10 mouse cellular contexts compared by ENCODE assay signal in the genomic region with DNA sequence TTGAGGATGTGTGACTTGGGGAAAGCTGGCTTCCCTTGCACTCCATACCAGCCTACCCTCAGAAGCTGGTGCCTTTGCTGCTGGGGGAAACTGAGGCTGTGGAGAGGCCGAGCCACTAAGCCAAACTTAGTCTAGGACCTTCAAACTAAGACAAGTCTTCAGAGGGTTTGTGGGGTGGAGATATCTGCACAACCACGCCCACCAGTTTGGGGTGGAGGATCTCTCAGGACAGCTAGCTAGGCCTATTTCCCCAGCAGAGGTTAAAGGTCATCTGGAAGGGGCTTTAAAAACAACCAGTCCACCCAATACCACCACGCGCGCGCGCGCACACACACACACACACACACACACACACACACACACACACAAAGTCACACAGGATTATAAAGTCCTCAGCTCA. TPM values are rescaled to one million over a fixed set of nuclear protein-coding genes. Genes with fewer than 3 reads are reported as not detected.
A peak's percentile ranks its signal among the peaks of the same experiment; 100 is the strongest.
DNase-seq lines count a peak whose midpoint lies in the region; ATAC-seq and TF ChIP-seq lines count a peak whose summit lies in the region.
"Had no signal": no experiment of that assay in that cellular context is flagged by ENCODE, and none has a peak within 500 bp of the region (broad histone marks: within the 10 kb centered on the region; RNA-seq: fewer than 3 reads in every experiment).

No protein-coding gene starts in this region.

- intact Hi-C loops in heart, adult 2 months (cut with DNase I) = no loop called here

- TF ChIP-seq EP300 in heart, adult 2 months (IDR thresholded peaks at IDR 0.05; ENCODE audit: insufficient read depth, low read depth, low read length) = no peak

- WGBS in heart, embryonic 11.5 days (ENCODE audit: insufficient replicate concordance) = 40% methylated on average over 8 of the region's 8 CpGs
- 76% methylated on average over 8 of the region's 8 CpGs for WGBS in heart, adult 2 months
- 40% methylated on average over 8 of the region's 8 CpGs for WGBS in lung, embryonic 16.5 days
- 90% methylated on average over 8 of the region's 8 CpGs for WGBS in forebrain, embryonic 14.5 days
- WGBS in neural tube, embryonic 13.5 days = 75% methylated on average over 8 of the region's 8 CpGs

- H3K4me3 ChIP-seq in heart, embryonic 11.5 days (ENCODE audit: low read depth, low read length) = peak overlapping the region; percentile 85
- no peak overlapping the region for H3K4me3 ChIP-seq in heart, adult 2 months
- peak overlapping the region; percentile 66 for H3K4me3 ChIP-seq in lung, embryonic 16.5 days (ENCODE audit: low read length)
- H3K4me3 ChIP-seq in forebrain, embryonic 14.5 days (ENCODE audit: low read depth, low read length) = no peak overlapping the region
- peak overlapping the region; percentile 44 for H3K4me3 ChIP-seq in neural tube, embryonic 13.5 days

- H3K79me2 ChIP-seq in heart, adult 2 months (replicated peaks; ENCODE audit: control insufficient read depth, insufficient read depth, low read length) = no peaks in the 10 kb centered on the region

- H3K36me3 ChIP-seq in heart, embryonic 11.5 days (ENCODE audit: control insufficient read depth, insufficient read depth, low read length) = no peaks in the 10 kb centered on the region
- H3K36me3 ChIP-seq in heart, adult 2 months (ENCODE audit: control insufficient read depth, insufficient read depth, low read length) = no peaks in the 10 kb centered on the region
- H3K36me3 ChIP-seq in lung, embryonic 16.5 days (ENCODE audit: control insufficient read depth, insufficient read depth, low read length) = no peaks in the 10 kb centered on the region
- H3K36me3 ChIP-seq in forebrain, embryonic 14.5 days (ENCODE audit: control insufficient read depth, insufficient read depth, low read length) = no peaks in the 10 kb centered on the region
- H3K36me3 ChIP-seq in neural tube, embryonic 13.5 days = no peaks in the 10 kb centered on the region

- H3K27ac ChIP-seq in heart, embryonic 11.5 days (ENCODE audit: low read depth, low read length) = peak overlapping the region; percentile 84
- H3K27ac ChIP-seq in heart, adult 2 months = no peak overlapping the region
- H3K27ac ChIP-seq in lung, embryonic 16.5 days (ENCODE audit: low read length) = no peak overlapping the region
- H3K27ac ChIP-seq in forebrain, embryonic 14.5 days (ENCODE audit: low read depth, low read length) = no peak overlapping the region
- H3K27ac ChIP-seq in neural tube, embryonic 13.5 days (replicated peaks) = no peak overlapping the region

- H3K27me3 ChIP-seq in heart, embryonic 11.5 days (ENCODE audit: control insufficient read depth, insufficient read depth, low read length) = peaks cover 11% of the 10 kb centered on the region; the same call in 1 of the 2 replicates
- H3K27me3 ChIP-seq in heart, adult 2 months (ENCODE audit: control insufficient read depth, insufficient read depth, low read length) = no peaks in the 10 kb centered on the region; the same call in 1 of the 2 replicates
- H3K27me3 ChIP-seq in lung, embryonic 16.5 days (ENCODE audit: control insufficient read depth, insufficient read depth, low read depth, low read length) = peaks cover 27% of the 10 kb centered on the region
- peaks cover 5% of the 10 kb centered on the region for H3K27me3 ChIP-seq in forebrain, embryonic 14.5 days (replicated peaks; ENCODE audit: control insufficient read depth, insufficient read depth, low read length)
- peaks cover 66% of the 10 kb centered on the region for H3K27me3 ChIP-seq in neural tube, embryonic 13.5 days

- DNase-seq in heart, adult 2 months = no peak
- DNase-seq in lung, postnatal 10 days = no peak
- no peak for DNase-seq in forebrain, embryonic 14.5 days (ENCODE audit: low spot score)
- no peak for DNase-seq in T-cell, adult 2 months (ENCODE audit: low spot score)
- DNase-seq: thymus, adult 2 months had no signal

- no peak for TF ChIP-seq CTCF in heart, adult 2 months (IDR thresholded peaks at IDR 0.05)

- no peak for ATAC-seq in heart, embryonic 11.5 days (replicated peaks; ENCODE audit: insufficient number of reproducible peaks, low FRiP score, low TSS enrichment)
- ATAC-seq in lung, embryonic 16.5 days (ENCODE audit: low read depth) = no peak
- ATAC-seq in forebrain, embryonic 14.5 days = no peak
- ATAC-seq in neural tube, embryonic 13.5 days (ENCODE audit: low read depth) = no peak
- ATAC-seq in megakaryocyte-erythroid progenitor cell, adult 5-6 weeks (replicated peaks; ENCODE audit: low FRiP score, low TSS enrichment, poor library complexity, severe bottlenecking) = no peak
- ATAC-seq: activated CD4-positive, CD25-positive, alpha-beta regulatory T cell, adult 4 months had no signal

- peak overlapping the region; percentile 91 for H3K9ac ChIP-seq in heart, embryonic 11.5 days (ENCODE audit: low read depth, low read length)
- no peak overlapping the region for H3K9ac ChIP-seq in heart, adult 2 months (ENCODE audit: low read depth, low read length)
- H3K9ac ChIP-seq in lung, embryonic 16.5 days (ENCODE audit: low read length) = peak overlapping the region; percentile 73
- H3K9ac ChIP-seq in forebrain, embryonic 14.5 days (ENCODE audit: low read length) = no peak overlapping the region
- H3K9ac ChIP-seq in neural tube, embryonic 13.5 days = no peak overlapping the region

- peak overlapping the region; percentile 81 for H3K4me2 ChIP-seq in heart, embryonic 11.5 days
- H3K4me2 ChIP-seq in lung, embryonic 16.5 days (ENCODE audit: low read depth, low read length) = peak overlapping the region; percentile 86
- H3K4me2 ChIP-seq in forebrain, embryonic 14.5 days (ENCODE audit: low read length) = peak overlapping the region; percentile 81
- H3K4me2 ChIP-seq in neural tube, embryonic 13.5 days = peak overlapping the region; percentile 69

- H3K4me1 ChIP-seq in heart, embryonic 11.5 days (ENCODE audit: control insufficient read depth, insufficient read depth, low read length) = peaks cover 54% of the 10 kb centered on the region
- peaks cover 1% of the 10 kb centered on the region; the same call in 1 of the 2 replicates for H3K4me1 ChIP-seq in heart, adult 2 months (ENCODE audit: control insufficient read depth, insufficient read depth, low read length)
- H3K4me1 ChIP-seq in lung, embryonic 16.5 days (replicated peaks; ENCODE audit: control insufficient read depth, insufficient read depth, low read length) = peaks cover 15% of the 10 kb centered on the region; the same call in 1 of the 2 replicates
- no peaks in the 10 kb centered on the region for H3K4me1 ChIP-seq in forebrain, embryonic 14.5 days (ENCODE audit: control insufficient read depth, insufficient read depth, low read length)
- H3K4me1 ChIP-seq in neural tube, embryonic 13.5 days (replicated peaks) = peaks cover 10% of the 10 kb centered on the region

- no peak for TF ChIP-seq POLR2A in heart, adult 2 months (IDR thresholded peaks at IDR 0.05; ENCODE audit: insufficient read depth, low read depth, low read length)

- no peaks in the 10 kb centered on the region for H3K9me3 ChIP-seq in heart, embryonic 11.5 days (replicated peaks; ENCODE audit: control insufficient read depth, low read length)
- H3K9me3 ChIP-seq in lung, embryonic 16.5 days (ENCODE audit: control insufficient read depth, low read length) = no peaks in the 10 kb centered on the region
- no peaks in the 10 kb centered on the region for H3K9me3 ChIP-seq in forebrain, embryonic 14.5 days (replicated peaks; ENCODE audit: control insufficient read depth, low read length)
- no peaks in the 10 kb centered on the region for H3K9me3 ChIP-seq in neural tube, embryonic 13.5 days

RNA-seq across cellular contexts. Expression of gene Prrx2, which starts 11.5 kb away (rescaled TPM):
- 55.8 and 63.2 TPM in 2 replicates for polyA plus RNA-seq in heart, embryonic 11.5 days (2014; fragmentation: Nextera tagmentation; extraction: Ambion mirVana)
- under 1 TPM; 0.75 to 0.84 TPM for total RNA-seq in heart, adult 2 months (2021)
- 1.6 and 2.4 TPM in 2 replicates for polyA plus RNA-seq in heart, adult 2 months (2012; rRNA removed)
- 7.2 and 9.4 TPM in 2 replicates for polyA plus RNA-seq in lung, embryonic 16.5 days (2015; fragmentation: Nextera tagmentation; extraction: Ambion mirVana)
- polyA plus RNA-seq in forebrain, embryonic 14.5 days (2014; fragmentation: Nextera tagmentation; extraction: Ambion mirVana) = 2.9 and 3.0 TPM in 2 replicates
- 1.7 and 4.9 TPM in 2 replicates for polyA plus RNA-seq in neural tube, embryonic 13.5 days (2015; fragmentation: Nextera tagmentation; extraction: Ambion mirVana)
- not detected in 2 replicates for total RNA-seq in megakaryocyte-erythroid progenitor cell, adult 5-6 weeks (2014; fragmentation: Nextera tagmentation)
- not detected in 2 replicates for total RNA-seq in megakaryocyte-erythroid progenitor cell, adult 5-6 weeks (2017)
- polyA plus RNA-seq: activated CD4-positive, CD25-positive, alpha-beta regulatory T cell, adult 4 months had no signal

RNA-seq across cellular contexts. Expression of gene Asb6, which starts 16.1 kb away (rescaled TPM):
- 20.2 and 22.8 TPM in 2 replicates for polyA plus RNA-seq in heart, embryonic 11.5 days (2014; fragmentation: Nextera tagmentation; extraction: Ambion mirVana)
- total RNA-seq in heart, adult 2 months (2021) = 1 to 10 TPM; 7.8 to 8.1 TPM
- 12.8 and 13.6 TPM in 2 replicates for polyA plus RNA-seq in heart, adult 2 months (2012; rRNA removed)
- polyA plus RNA-seq in lung, embryonic 16.5 days (2015; fragmentation: Nextera tagmentation; extraction: Ambion mirVana) = 32.7 and 33.5 TPM in 2 replicates
- polyA plus RNA-seq in forebrain, embryonic 14.5 days (2014; fragmentation: Nextera tagmentation; extraction: Ambion mirVana) = 35.9 and 39.9 TPM in 2 replicates
- 38.2 and 39.8 TPM in 2 replicates for polyA plus RNA-seq in neural tube, embryonic 13.5 days (2015; fragmentation: Nextera tagmentation; extraction: Ambion mirVana)
- 30.1 and 31.3 TPM in 2 replicates for total RNA-seq in megakaryocyte-erythroid progenitor cell, adult 5-6 weeks (2014; fragmentation: Nextera tagmentation)
- 16.2 and 37.6 TPM in 2 replicates for total RNA-seq in megakaryocyte-erythroid progenitor cell, adult 5-6 weeks (2017)

RNA-seq across cellular contexts. Expression of gene Ntmt1, which starts 38.6 kb away (rescaled TPM):
- polyA plus RNA-seq in heart, embryonic 11.5 days (2014; fragmentation: Nextera tagmentation; extraction: Ambion mirVana) = 82.6 and 87.5 TPM in 2 replicates
- 10 to 100 TPM; 22.0 to 27.3 TPM for total RNA-seq in heart, adult 2 months (2021)
- 27.4 and 30.2 TPM in 2 replicates for polyA plus RNA-seq in heart, adult 2 months (2012; rRNA removed)
- 76.4 and 76.6 TPM in 2 replicates for polyA plus RNA-seq in lung, embryonic 16.5 days (2015; fragmentation: Nextera tagmentation; extraction: Ambion mirVana)
- polyA plus RNA-seq in forebrain, embryonic 14.5 days (2014; fragmentation: Nextera tagmentation; extraction: Ambion mirVana) = 128 and 139 TPM in 2 replicates
- 101 and 107 TPM in 2 replicates for polyA plus RNA-seq in neural tube, embryonic 13.5 days (2015; fragmentation: Nextera tagmentation; extraction: Ambion mirVana)
- total RNA-seq in megakaryocyte-erythroid progenitor cell, adult 5-6 weeks (2014; fragmentation: Nextera tagmentation) = 23.7 and 36.8 TPM in 2 replicates
- total RNA-seq in megakaryocyte-erythroid progenitor cell, adult 5-6 weeks (2017) = 9.8 and 14.7 TPM in 2 replicates

RNA-seq across cellular contexts. Expression of gene 1700001O22Rik, which starts 42.8 kb away (rescaled TPM):
- 1.2 and 1.6 TPM in 2 replicates for polyA plus RNA-seq in heart, embryonic 11.5 days (2014; fragmentation: Nextera tagmentation; extraction: Ambion mirVana)
- 1 to 10 TPM in 1 of 2 experiments, under 1 TPM in 1; 0.52 to 1.3 TPM for total RNA-seq in heart, adult 2 months (2021)
- polyA plus RNA-seq in heart, adult 2 months (2012; rRNA removed) = 0.73 and 1.1 TPM in 2 replicates
- polyA plus RNA-seq in lung, embryonic 16.5 days (2015; fragmentation: Nextera tagmentation; extraction: Ambion mirVana) = 3.7 and 4.2 TPM in 2 replicates
- polyA plus RNA-seq in forebrain, embryonic 14.5 days (2014; fragmentation: Nextera tagmentation; extraction: Ambion mirVana) = 2.4 and 2.7 TPM in 2 replicates
- 0.91 and 1.3 TPM in 2 replicates for polyA plus RNA-seq in neural tube, embryonic 13.5 days (2015; fragmentation: Nextera tagmentation; extraction: Ambion mirVana)
- total RNA-seq in megakaryocyte-erythroid progenitor cell, adult 5-6 weeks (2014; fragmentation: Nextera tagmentation) = 0.54 and 1.2 TPM in 2 replicates
- total RNA-seq in megakaryocyte-erythroid progenitor cell, adult 5-6 weeks (2017) = not detected in 2 replicates

Comparison
In these comparisons a context has a peak if more than half of its experiments do, and no peak if none do; other contexts are left out.
1. H3K4me3 ChIP-seq: peak in heart, embryonic 11.5 days (single experiment), lung, embryonic 16.5 days (single experiment) and neural tube, embryonic 13.5 days (single experiment); none in heart, adult 2 months (single experiment) and forebrain, embryonic 14.5 days (single experiment).
2. H3K9ac ChIP-seq: peak in heart, embryonic 11.5 days (single experiment) and lung, embryonic 16.5 days (single experiment); none in heart, adult 2 months (single experiment), forebrain, embryonic 14.5 days (single experiment) and neural tube, embryonic 13.5 days (single experiment).
3. Peak in every context shown above with its lines, with median percentiles within 50 percentile points of each other: H3K4me2 ChIP-seq.